Mouse (Mus musculus): Measurements from ENCODE around the gene Abhd14a.

DNA sequence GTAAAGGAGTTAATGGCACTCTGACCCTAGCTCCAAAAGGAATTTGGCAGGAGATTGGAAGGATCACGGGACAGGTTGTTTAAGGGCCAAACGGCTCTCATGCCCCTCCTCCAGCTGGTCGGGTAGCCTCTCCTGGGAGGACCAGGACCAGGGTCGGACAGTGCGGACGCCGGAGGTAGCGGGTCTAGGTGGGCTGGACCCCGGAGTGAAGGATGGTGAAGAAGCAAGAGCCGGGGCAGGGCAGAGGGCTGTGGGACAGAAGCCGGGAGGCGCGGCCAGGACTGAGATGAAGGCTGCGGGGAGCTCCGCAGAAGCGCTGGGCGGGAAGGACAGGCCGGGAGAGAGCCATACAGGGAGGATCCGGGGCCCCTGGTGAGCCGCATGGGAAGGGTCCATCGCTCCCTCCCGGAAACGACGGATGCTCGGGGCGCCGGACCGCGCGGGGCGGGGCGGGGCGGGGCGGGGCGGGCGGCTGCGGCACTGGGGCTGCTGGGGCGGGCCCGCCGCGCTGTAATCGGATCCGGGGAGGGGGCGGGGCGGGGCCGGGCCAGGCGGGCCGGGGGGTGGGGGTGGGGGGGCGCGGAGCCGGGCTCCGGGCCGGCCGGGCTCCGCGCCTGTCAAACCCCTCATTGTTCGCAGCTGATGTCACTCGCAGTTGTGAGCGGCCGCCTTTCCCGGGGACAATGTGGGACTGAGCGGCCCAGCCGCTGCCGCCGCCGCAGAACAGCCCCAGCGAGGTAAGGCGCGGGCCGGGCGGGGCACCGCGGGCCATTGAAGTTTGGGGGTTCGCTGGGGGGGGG, 6.0 kb upstream of the Abhd14a start, which contains the start of gene Pcbp4:
- TF ChIP-seq CTCF (IDR thresholded peaks at IDR 0.05; ENCODE audit: low read depth) (no peak), EP300 (IDR thresholded peaks at IDR 0.05; ENCODE audit: low read depth) (no peak)

All from liver, postnatal 0 days (tissue).